In the genomic region with DNA sequence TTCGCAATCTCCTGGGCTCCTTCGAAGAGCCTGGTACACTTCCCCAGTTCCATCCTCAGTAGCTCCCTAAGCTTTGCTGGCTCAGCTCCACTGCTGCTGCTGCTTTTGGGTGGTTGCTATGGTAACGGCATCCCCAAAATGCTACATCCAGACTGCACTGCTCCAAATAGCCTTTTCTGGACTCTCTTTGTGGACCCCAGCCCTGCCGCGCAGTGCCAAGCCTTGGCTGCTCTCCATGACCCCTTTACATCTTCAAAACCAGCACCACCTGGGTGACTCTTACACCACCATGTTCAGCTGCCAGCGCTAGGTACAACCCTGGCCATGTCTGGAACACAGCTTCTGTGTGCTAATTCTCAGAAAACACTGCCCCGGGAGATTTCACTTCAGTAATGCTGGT, we compare ENCODE assay signal across 12 mouse cellular contexts. TPM values are rescaled to one million over a fixed set of nuclear protein-coding genes. Genes with fewer than 3 reads are reported as not detected.
DNase-seq lines count a peak whose midpoint lies in the region; ATAC-seq lines count a peak whose summit lies in the region.
"Had no signal": no experiment of that assay in that cellular context is flagged by ENCODE, and none has a peak within 500 bp of the region (broad histone marks: within the 10 kb centered on the region; RNA-seq: fewer than 3 reads in every experiment).

No protein-coding gene starts in this region.

- peaks cover 14% of the 10 kb centered on the region for H3K4me1 ChIP-seq in forebrain, embryonic 15.5 days
- H3K4me1 ChIP-seq in midbrain, embryonic 15.5 days: peaks cover 7% of the 10 kb centered on the region

- no peak overlapping the region for H3K4me2 ChIP-seq in forebrain, embryonic 15.5 days (replicated peaks)
- no peak overlapping the region for H3K4me2 ChIP-seq in midbrain, embryonic 15.5 days

- H3K4me3 ChIP-seq in forebrain, embryonic 15.5 days: no peak overlapping the region
- H3K4me3 ChIP-seq in midbrain, embryonic 15.5 days: no peak overlapping the region

- H3K27ac ChIP-seq in forebrain, embryonic 15.5 days (replicated peaks): no peak overlapping the region
- no peak overlapping the region for H3K27ac ChIP-seq in midbrain, embryonic 15.5 days
- H3K27ac ChIP-seq: kidney, postnatal 0 days had no signal

- peaks cover 7% of the 10 kb centered on the region; the same call in 1 of the 2 replicates for H3K27me3 ChIP-seq in forebrain, embryonic 15.5 days
- H3K27me3 ChIP-seq in midbrain, embryonic 15.5 days (replicated peaks): peaks cover 6% of the 10 kb centered on the region; the same call in 1 of the 2 replicates

- peak; percentile 73 for DNase-seq in brain, embryonic 18.5 days (ENCODE audit: low read depth, low spot score)
- peak; percentile 51 to 75 for DNase-seq in layer of hippocampus, postnatal 14 days (ENCODE audit: low spot score in 2 of 2)
- DNase-seq in heart, postnatal 25 days (ENCODE audit: low spot score): no peak
- DNase-seq in kidney, postnatal 14 days: no peak
- DNase-seq: cerebellum, adult 11 months had no signal

- intact Hi-C loops in heart, postnatal 25 days (cut with DNase I): no loop called here

- 37% methylated on average over 7 of the region's 7 CpGs for WGBS in forebrain, embryonic 15.5 days
- 48% methylated on average over 7 of the region's 7 CpGs for WGBS in midbrain, embryonic 15.5 days

- ATAC-seq in forebrain, embryonic 15.5 days (replicated peaks): peak; percentile 90
- peak; percentile 58; the same call in 1 of the 2 replicates for ATAC-seq in midbrain, embryonic 15.5 days (replicated peaks)
- no peak for ATAC-seq in erythroblast, adult 5-6 weeks (replicated peaks; ENCODE audit: low FRiP score, poor library complexity, severe bottlenecking)
- no peak for ATAC-seq in inflammation-experienced regulatory T-cells, adult 6 months
- ATAC-seq: lung, postnatal 0 days; Patski had no signal

- no peak overlapping the region for H3K9ac ChIP-seq in forebrain, embryonic 15.5 days (replicated peaks)
- H3K9ac ChIP-seq in midbrain, embryonic 15.5 days: no peak overlapping the region

- H3K36me3 ChIP-seq in forebrain, embryonic 15.5 days: no peaks in the 10 kb centered on the region
- no peaks in the 10 kb centered on the region for H3K36me3 ChIP-seq in midbrain, embryonic 15.5 days (replicated peaks)

- H3K9me3 ChIP-seq in forebrain, embryonic 15.5 days: no peaks in the 10 kb centered on the region
- no peaks in the 10 kb centered on the region for H3K9me3 ChIP-seq in midbrain, embryonic 15.5 days

RNA-seq across cellular contexts. Expression of gene Adamts20, which starts 55.4 kb away (rescaled TPM):
- polyA plus RNA-seq in forebrain, embryonic 15.5 days (2015; fragmentation: Nextera tagmentation; extraction: Ambion mirVana): 2.5 and 3.5 TPM in 2 replicates
- 10 to 100 TPM; 14.2 to 16.2 TPM for total RNA-seq in layer of hippocampus, postnatal 14 days (2021)
- polyA plus RNA-seq in midbrain, embryonic 15.5 days (2015; fragmentation: Nextera tagmentation; extraction: Ambion mirVana): 2.1 and 2.5 TPM in 2 replicates
- total RNA-seq in erythroblast, adult 5-6 weeks (2015; ENCODE audit: low replicate concordance): not detected in 2 replicates
- not detected in 2 replicates for total RNA-seq in erythroblast, adult 5-6 weeks (2017; ENCODE audit: low replicate concordance)
- total RNA-seq in heart, postnatal 25 days (2021): under 1 TPM; 0.28 to 0.34 TPM
- not detected for polyA plus RNA-seq in inflammation-experienced regulatory T-cells, adult 6 months (2017; shearing (Covaris generic))

Comparison
In these comparisons a context has a peak if more than half of its experiments do, and no peak if none do; other contexts are left out.
1. DNase-seq: peak in brain, embryonic 18.5 days (single experiment) and layer of hippocampus, postnatal 14 days (2 of 2); none in heart, postnatal 25 days (single experiment) and kidney, postnatal 14 days (single experiment).
2. ATAC-seq: peak in forebrain, embryonic 15.5 days (single experiment) and midbrain, embryonic 15.5 days (single experiment); none in erythroblast, adult 5-6 weeks (single experiment) and inflammation-experienced regulatory T-cells, adult 6 months (single experiment).
3. RNA of gene Adamts20, which starts 55.4 kb away (total RNA-seq): 14.2 to 16.2 TPM in layer of hippocampus, postnatal 14 days; 0.28 to 0.34 TPM in heart, postnatal 25 days and not detected in erythroblast, adult 5-6 weeks; every median in the first group is over 10 times any median in the second.